Mouse (Mus musculus) hematopoietic multipotent progenitor cell, adult 10-12 weeks (in vitro differentiated cells): ENCODE data around the gene Olfr20. TPM values are rescaled to one million over a fixed set of nuclear protein-coding genes. Genes with fewer than 3 reads are reported as not detected.

ENCODE experiments used
- polyA plus RNA-seq: library from polyadenylated mRNA; stranded (reverse); fragments of >175 nt; gene quantifications from 2 replicates; pipeline ENCODE4 v1.2.3, GENCODE M21; 2012; ENCODE audit warnings: low replicate concordance

Gene Olfr20
- not detected in 2 replicates for polyA plus RNA-seq

DNA sequence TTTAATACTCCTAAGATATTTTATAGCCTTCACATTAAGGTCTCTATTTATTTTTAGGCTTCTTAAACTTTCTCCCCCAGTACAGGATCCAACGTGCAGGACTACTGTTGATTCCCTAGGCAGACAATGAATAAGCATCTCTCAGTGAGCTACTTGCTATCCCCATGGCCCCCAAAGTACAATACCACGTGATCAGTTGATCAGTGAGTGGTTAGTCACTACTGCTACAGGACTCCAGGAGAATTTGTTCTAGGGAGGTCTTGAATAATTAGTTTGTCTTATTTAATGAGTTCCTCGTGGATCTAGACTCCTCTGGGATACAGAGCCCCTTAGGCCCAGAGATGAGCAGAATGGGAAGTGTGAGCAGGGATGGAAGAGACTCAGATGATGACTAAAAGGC lies at the start of gene Olfr20:
Olfr20 (plus strand) TSS at position 301 of the 400 bp plus-strand sequence.

DNA sequence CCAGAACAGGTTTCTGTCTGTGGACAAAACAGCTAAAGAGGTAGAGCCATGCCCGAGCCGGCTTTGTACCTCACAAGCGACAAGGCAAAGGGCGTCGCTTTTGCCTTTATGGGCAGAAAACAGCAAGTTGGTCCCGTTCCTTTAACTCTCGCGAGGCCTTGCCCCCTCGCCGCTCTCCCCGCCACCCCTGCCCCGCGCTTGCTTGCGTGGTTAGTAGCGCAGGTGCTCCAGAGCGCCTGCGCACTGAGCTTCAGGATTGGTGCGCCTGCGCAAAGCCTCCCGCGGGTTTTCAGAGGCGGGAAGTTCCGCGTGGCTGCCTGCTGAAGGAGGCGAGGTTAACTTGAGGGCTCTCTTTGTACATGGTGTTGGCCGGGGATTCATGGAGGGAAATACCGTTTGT lies 21.1 kb upstream of the Olfr20 start, which contains the start of the genes Aspa, Gm49340 and Spata22:
Aspa (minus strand) TSS at position 155 of the 400 bp plus-strand sequence.
Gm49340 (plus strand) TSS at position 300 of the 400 bp plus-strand sequence.
Spata22 (plus strand) TSS at position 300 of the 400 bp plus-strand sequence.

DNA sequence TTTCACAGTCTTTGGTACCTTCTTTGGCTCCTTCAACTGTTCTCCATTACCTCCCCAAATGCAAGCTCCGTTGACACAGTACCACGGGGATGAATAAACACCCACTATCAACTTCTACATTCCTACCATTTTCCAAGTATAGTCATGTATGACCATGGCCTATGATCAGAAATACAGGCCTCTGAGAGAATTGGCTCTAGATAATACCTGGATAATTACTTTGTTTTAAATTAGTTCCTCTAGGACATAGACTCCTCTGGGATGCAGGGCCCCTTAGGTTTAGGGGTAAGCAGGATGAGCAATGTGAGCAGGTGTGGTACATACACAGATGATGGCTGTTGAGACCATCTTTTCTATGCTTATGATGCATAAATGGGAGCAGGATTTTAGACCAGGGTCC lies 20.4 kb downstream of the Olfr20 start, which contains the start of gene Olfr376:
Olfr376 (plus strand) TSS at position 301 of the 400 bp plus-strand sequence.

DNA sequence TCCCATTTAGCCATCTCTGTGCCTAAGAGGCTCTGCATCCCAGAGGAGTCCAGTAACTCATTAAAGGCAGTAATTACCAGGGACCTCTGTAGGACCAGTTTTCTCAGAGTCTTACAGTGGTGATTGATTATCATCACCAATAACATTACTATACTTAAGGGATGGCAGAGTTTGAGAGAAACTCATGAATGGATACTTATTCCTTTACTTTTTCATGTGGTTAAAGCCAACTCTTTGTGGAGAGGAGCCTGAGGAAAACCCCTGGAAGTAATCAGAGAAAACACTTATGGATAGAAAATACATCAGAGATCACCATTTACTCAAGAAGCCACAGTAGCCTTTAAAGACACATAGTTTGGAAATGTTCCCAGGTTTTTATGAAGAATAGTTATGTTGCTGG lies 48.9 kb downstream of the Olfr20 start, which contains the start of gene Olfr1:
Olfr1 (minus strand) TSS at position 101 of the 400 bp plus-strand sequence.

Other genes starting within 250 kb of the Olfr20 start
- 5.5 and 8.6 TPM in 2 replicates for gene Haspin, start 212.5 kb upstream of the Olfr20 start, polyA plus RNA-seq
- gene P2rx5, start 190.4 kb upstream of the Olfr20 start, polyA plus RNA-seq: 0.06 and 0.07 TPM in 2 replicates
- gene Emc6, start 173.7 kb upstream of the Olfr20 start, polyA plus RNA-seq: 149 and 201 TPM in 2 replicates
- 3.0 and 9.9 TPM in 2 replicates for gene Tax1bp3, start 173.7 kb upstream of the Olfr20 start, polyA plus RNA-seq
- 2.1 and 10.2 TPM in 2 replicates for gene Ctns, start 151.7 kb upstream of the Olfr20 start, polyA plus RNA-seq
- gene Shpk, start 151.3 kb upstream of the Olfr20 start, polyA plus RNA-seq: 1.7 and 1.9 TPM in 2 replicates
- not detected in 2 replicates for gene Trpv1, start 116.5 kb upstream of the Olfr20 start, polyA plus RNA-seq
- gene Trpv3, start 83.4 kb upstream of the Olfr20 start, polyA plus RNA-seq: not detected in 2 replicates
- 0.11 TPM in 1 of 2 replicates, not detected in the other for gene Aspa, start 21.2 kb upstream of the Olfr20 start, polyA plus RNA-seq
- not detected in 2 replicates for gene Gm49340, start 21.0 kb upstream of the Olfr20 start, polyA plus RNA-seq
- not detected in 2 replicates for gene Spata22, start 21.0 kb upstream of the Olfr20 start, polyA plus RNA-seq
- not detected in 2 replicates for gene Olfr376, start 20.5 kb downstream of the Olfr20 start, polyA plus RNA-seq
- gene Olfr1, start 48.8 kb downstream of the Olfr20 start, polyA plus RNA-seq: not detected in 2 replicates
- not detected in 2 replicates for gene Olfr378, start 77.7 kb downstream of the Olfr20 start, polyA plus RNA-seq
- gene Olfr380, start 106.7 kb downstream of the Olfr20 start, polyA plus RNA-seq: 0.15 TPM in 1 of 2 replicates, not detected in the other
- not detected in 2 replicates for gene Olfr381, start 140.8 kb downstream of the Olfr20 start, polyA plus RNA-seq
- gene Olfr382, start 166.4 kb downstream of the Olfr20 start, polyA plus RNA-seq: not detected in 2 replicates
- not detected in 2 replicates for gene Olfr385, start 242.2 kb downstream of the Olfr20 start, polyA plus RNA-seq
- not detected in 2 replicates for gene Olfr384, start 247.8 kb downstream of the Olfr20 start, polyA plus RNA-seq